Mouse (Mus musculus) forebrain, embryonic 10.5 days (tissue): Measurements from ENCODE around the gene Olfr103. TPM values are rescaled to one million over a fixed set of nuclear protein-coding genes. Genes with fewer than 3 reads are reported as not detected.

Source experiments
- DNase-seq: peaks from one replicate; pipeline ENCODE4 v3.0.0-alpha.2; 2017; ENCODE audit warnings: low spot score; ENCODE audit errors: extremely low spot score
- H3K27ac ChIP-seq: fragments of 300-500 bp; sonication (generic); 2 replicates; pipeline ENCODE4 v1.5.1; 2016; ENCODE audit warnings: mild to moderate bottlenecking
- H3K27me3 ChIP-seq: fragments of 300-500 bp; sonication (generic); 2 replicates; pipeline ENCODE4 v1.6.1; 2016; ENCODE audit warnings: mild to moderate bottlenecking; ENCODE audit not compliant: poor library complexity, severe bottlenecking
- H3K36me3 ChIP-seq: fragments of 300-500 bp; sonication (generic); replicated peaks from 2 replicates; pipeline ENCODE4 v1.6.1; 2016; ENCODE audit warnings: mild to moderate bottlenecking, moderate library complexity
- H3K4me1 ChIP-seq: fragments of 300-500 bp; sonication (generic); 2 replicates; pipeline ENCODE4 v1.6.1; 2016
- H3K4me3 ChIP-seq: fragments of 300-500 bp; sonication (generic); 2 replicates; pipeline ENCODE4 v1.5.1; 2016; ENCODE audit warnings: mild to moderate bottlenecking, moderate library complexity
- H3K9me3 ChIP-seq: fragments of 300-500 bp; sonication (generic); 2 replicates; pipeline ENCODE4 v1.6.1; 2016; ENCODE audit warnings: mild to moderate bottlenecking, moderate library complexity
- WGBS: fragments of 180-500 bp; shearing (Covaris S2); methylation state at CpG from one replicate; pipeline ENCODE4 v1.1.7; 2016; 5-methylcytosine and 5-hydroxymethylcytosine counted together
- polyA plus RNA-seq: library from polyadenylated mRNA; unstranded; fragments of >200 nt; fragmentation: Nextera tagmentation; extraction: Ambion mirVana; gene quantifications from 2 replicates; pipeline ENCODE4 v1.2.1, GENCODE M21; 2016

Olfr103 gene
- not detected in 2 replicates for polyA plus RNA-seq

GRCm38 (mm10) chr17:37339598-37339997, at the start of gene Olfr103:
Gene Olfr103 (minus strand): TSS chr17:37339698.
- Histone ChIP-seq H3K4me1 (no peaks in the 10 kb centered on the region), H3K4me3 (no peak within 1 kb of the TSS), H3K9me3 (no peaks in the 10 kb centered on the region), H3K27ac (no peak within 1 kb of the TSS), H3K36me3 (no peaks in the 10 kb centered on the region), H3K27me3 (no peaks in the 10 kb centered on the region)
- 86% methylated on average over 2 of the region's 2 CpGs for WGBS
- DNase-seq, result no peak

- H3K4me3 ChIP-seq, result no peak within 1 kb of the TSS
- no peaks in the 10 kb centered on the region for H3K9me3 ChIP-seq
- H3K27me3 ChIP-seq, result no peaks in the 10 kb centered on the region
- DNase-seq, result no peak
- H3K36me3 ChIP-seq, result no peaks in the 10 kb centered on the region
- no peak within 1 kb of the TSS for H3K27ac ChIP-seq
- no peaks in the 10 kb centered on the region for H3K4me1 ChIP-seq
Observed at GRCm38 (mm10) chr17:37378733-37379132, 39.2 kb upstream of the Olfr103 start, which contains the start of gene Olfr105-ps. Gene Olfr105-ps (plus strand): TSS chr17:37379033.

- DNase-seq, result no peak
- Histone ChIP-seq H3K27me3 (no peaks in the 10 kb centered on the region), H3K27ac (no peak within 1 kb of the TSS), H3K9me3 (no peaks in the 10 kb centered on the region), H3K4me3 (no peak within 1 kb of the TSS), H3K4me1 (no peaks in the 10 kb centered on the region), H3K36me3 (no peaks in the 10 kb centered on the region)
Observed at GRCm38 (mm10) chr17:37359282-37359681, 19.8 kb upstream of the Olfr103 start, which contains the start of gene Olfr104-ps. Gene Olfr104-ps (plus strand): TSS chr17:37359582.

- DNase-seq, result no peak
- H3K9me3 ChIP-seq, result peaks cover 8% of the 10 kb centered on the region; the same call in 1 of the 2 replicates
- no peak within 1 kb of the TSS for H3K4me3 ChIP-seq
- H3K36me3 ChIP-seq, result no peaks in the 10 kb centered on the region
- no peak within 1 kb of the TSS for H3K27ac ChIP-seq
- no peaks in the 10 kb centered on the region for H3K4me1 ChIP-seq
- no peaks in the 10 kb centered on the region for H3K27me3 ChIP-seq
Observed at GRCm38 (mm10) chr17:37316954-37317353, 22.5 kb downstream of the Olfr103 start, which contains the start of gene Olfr102. Gene Olfr102 (minus strand): TSS chr17:37317054.

GRCm38 (mm10) chr17:37310146-37310699, 29.3 kb downstream of the Olfr103 start:
- H3K4me1 ChIP-seq, result no peaks in the 10 kb centered on the region
- H3K9me3 ChIP-seq, result no peaks in the 10 kb centered on the region
- no peak overlapping the region for H3K4me3 ChIP-seq
- no peaks in the 10 kb centered on the region for H3K36me3 ChIP-seq
- no peaks in the 10 kb centered on the region for H3K27me3 ChIP-seq
- WGBS, result 57% methylated on average over 2 of the region's 2 CpGs
- no peak overlapping the region for H3K27ac ChIP-seq
- DNase-seq, result no peak

GRCm38 (mm10) chr17:37308483-37308882, 31.0 kb downstream of the Olfr103 start:
- no peak for DNase-seq
- no peaks in the 10 kb centered on the region for H3K9me3 ChIP-seq
- no peak overlapping the region for H3K27ac ChIP-seq
- 45% methylated on average over 4 of the region's 4 CpGs for WGBS
- H3K36me3 ChIP-seq, result no peaks in the 10 kb centered on the region
- no peaks in the 10 kb centered on the region for H3K4me1 ChIP-seq
- H3K27me3 ChIP-seq, result no peaks in the 10 kb centered on the region
- H3K4me3 ChIP-seq, result no peak overlapping the region

- no peaks in the 10 kb centered on the region for H3K36me3 ChIP-seq
- H3K27me3 ChIP-seq, result no peaks in the 10 kb centered on the region
- WGBS, result 90% methylated on average over 4 of the region's 4 CpGs
- DNase-seq, result no peak
- H3K27ac ChIP-seq, result no peak within 1 kb of the TSS
- no peaks in the 10 kb centered on the region for H3K4me1 ChIP-seq
- no peaks in the 10 kb centered on the region for H3K9me3 ChIP-seq
- no peak within 1 kb of the TSS for H3K4me3 ChIP-seq
Observed at GRCm38 (mm10) chr17:37304213-37304612, 35.3 kb downstream of the Olfr103 start, which contains the start of gene Olfr101. Gene Olfr101 (minus strand): TSS chr17:37304313.

Other genes with a start within 250 kb of the Olfr103 start
- 0.15 TPM in 1 of 2 replicates, not detected in the other for gene Olfr91, start 241.4 kb downstream of the Olfr103 start, polyA plus RNA-seq
- gene Olfr92, start 219.6 kb downstream of the Olfr103 start, polyA plus RNA-seq, result not detected in 2 replicates
- gene Olfr93, start 178.2 kb downstream of the Olfr103 start, polyA plus RNA-seq, result not detected in 2 replicates
- not detected in 2 replicates for gene Ubd, start 145.8 kb downstream of the Olfr103 start, polyA plus RNA-seq
- gene Olfr94, start 138.7 kb downstream of the Olfr103 start, polyA plus RNA-seq, result not detected in 2 replicates
- gene Olfr95, start 126.6 kb downstream of the Olfr103 start, polyA plus RNA-seq, result not detected in 2 replicates
- not detected in 2 replicates for gene Olfr96, start 119.6 kb downstream of the Olfr103 start, polyA plus RNA-seq
- gene Olfr97, start 102.4 kb downstream of the Olfr103 start, polyA plus RNA-seq, result not detected in 2 replicates
- gene Olfr98, start 75.9 kb downstream of the Olfr103 start, polyA plus RNA-seq, result not detected in 2 replicates
- 1.9 and 2.6 TPM in 2 replicates for gene H2-M3, start 69.5 kb downstream of the Olfr103 start, polyA plus RNA-seq
- not detected in 2 replicates for gene Olfr99, start 56.2 kb downstream of the Olfr103 start, polyA plus RNA-seq
- gene Olfr101, start 35.4 kb downstream of the Olfr103 start, polyA plus RNA-seq, result not detected in 2 replicates
- gene Olfr102, start 22.6 kb downstream of the Olfr103 start, polyA plus RNA-seq, result not detected in 2 replicates
- gene Olfr104-ps, start 19.9 kb upstream of the Olfr103 start, polyA plus RNA-seq, result not detected in 2 replicates
- not detected in 2 replicates for gene Olfr105-ps, start 39.3 kb upstream of the Olfr103 start, polyA plus RNA-seq
- not detected in 2 replicates for gene Olfr106-ps, start 50.7 kb upstream of the Olfr103 start, polyA plus RNA-seq
- not detected in 2 replicates for gene Olfr107, start 59.5 kb upstream of the Olfr103 start, polyA plus RNA-seq
- gene Olfr108, start 105.8 kb upstream of the Olfr103 start, polyA plus RNA-seq, result not detected in 2 replicates
- gene Olfr109, start 119.2 kb upstream of the Olfr103 start, polyA plus RNA-seq, result not detected in 2 replicates
- gene H2-M2, start 143.9 kb upstream of the Olfr103 start, polyA plus RNA-seq, result not detected in 2 replicates
- not detected in 2 replicates for gene Olfr110, start 152.8 kb upstream of the Olfr103 start, polyA plus RNA-seq
- not detected in 2 replicates for gene Olfr111, start 168.3 kb upstream of the Olfr103 start, polyA plus RNA-seq
- gene Olfr112, start 229.8 kb upstream of the Olfr103 start, polyA plus RNA-seq, result not detected in 2 replicates
- gene Olfr113, start 238.0 kb upstream of the Olfr103 start, polyA plus RNA-seq, result not detected in 2 replicates